8 mouse cellular contexts compared by ENCODE assay signal in genomic region chr8:117386142-117386541, GRCm38 (mm10).
DNase-seq lines count a peak whose midpoint lies in the region; ATAC-seq and TF ChIP-seq lines count a peak whose summit lies in the region.
"Had no signal": no experiment of that assay in that cellular context is flagged by ENCODE, and none has a peak within 500 bp of the region (broad histone marks: within the 10 kb centered on the region; RNA-seq: fewer than 3 reads in every experiment).

No protein-coding gene starts in this region.

- 61% methylated on average over 2 of the region's 2 CpGs for WGBS in lung, adult 2 months

- DNase-seq in kidney, adult 9 months: peak; percentile 46
- no peak for DNase-seq in kidney, adult 8-10 months
- peak; percentile 61 for DNase-seq in 416B (ENCODE audit: low read depth)
- DNase-seq in B cell, adult 2 months: peak; percentile 75 to 76
- DNase-seq in lung, adult 2 months: no peak
- no peak for DNase-seq in cerebellum, adult 11 months

- peaks cover 6% of the 10 kb centered on the region; the same call in 1 of the 2 replicates for H3K4me1 ChIP-seq in lung, adult 2 months (ENCODE audit: control insufficient read depth, insufficient read depth, low read length)
- H3K4me1 ChIP-seq: liver, embryonic 15.5 days had no signal

- ATAC-seq in erythroid progenitor cell, adult 5-6 weeks (replicated peaks; ENCODE audit: low FRiP score, poor library complexity, severe bottlenecking): no peak

- no peak overlapping the region for H3K4me3 ChIP-seq in lung, adult 2 months (replicated peaks; ENCODE audit: extremely low read depth, low read depth, low read length)
- H3K4me3 ChIP-seq: liver, embryonic 15.5 days had no signal

- TF ChIP-seq POLR2A in lung, adult 2 months (IDR thresholded peaks at IDR 0.05; ENCODE audit: borderline replicate concordance, extremely low read depth, low read depth, low read length): no peak

- peak; percentile 61 for TF ChIP-seq CTCF in lung, adult 2 months (IDR thresholded peaks at IDR 0.05; ENCODE audit: insufficient read depth, low read length)

Comparison
In these comparisons a context has a peak if more than half of its experiments do, and no peak if none do; other contexts are left out.
1. DNase-seq: peak in kidney, adult 9 months (single experiment), 416B (single experiment) and B cell, adult 2 months (2 of 2); none in kidney, adult 8-10 months (0 of 2), lung, adult 2 months (single experiment) and cerebellum, adult 11 months (single experiment).